Mouse (Mus musculus) CH12.LX (cell line): ENCODE results near the gene Pmepa1. TPM values are rescaled to one million over a fixed set of nuclear protein-coding genes. Genes with fewer than 3 reads are reported as not detected.

Experiments used
- DNase-seq: peaks from one replicate; pipeline ENCODE4 v3.0.0-alpha.2; 2013; ENCODE audit errors: extremely low read depth
- H3K27ac ChIP-seq: 2 replicates; pipeline ENCODE4 v1.5.1; 2012; ENCODE audit warnings: low read depth, mild to moderate bottlenecking, control low read depth, moderate library complexity; ENCODE audit not compliant: insufficient read depth
- H3K27me3 ChIP-seq: replicated peaks from 2 replicates; pipeline ENCODE3; 2012; ENCODE audit warnings: inconsistent platforms
- H3K36me3 ChIP-seq, 2 experiments: replicated peaks in 1 of 2; 2 replicates each; pipeline versions ENCODE3 to v1.6.1; 2012; ENCODE audit warnings: inconsistent platforms in 1 of 2, low read length in 1 of 2, mild to moderate bottlenecking in 1 of 2, mixed read lengths in 1 of 2, moderate library complexity in 1 of 2; ENCODE audit not compliant: control insufficient read depth in 1 of 2, insufficient read depth in 1 of 2
- H3K4me1 ChIP-seq, 2 experiments: 2 replicates each; pipeline ENCODE4 v1.6.1; 2012; ENCODE audit warnings: inconsistent platforms in 1 of 2, moderate library complexity in 1 of 2; ENCODE audit not compliant: insufficient read depth in 2 of 2, control insufficient read depth in 1 of 2
- H3K4me2 ChIP-seq: 2 replicates; pipeline ENCODE4 v1.6.1; 2012; ENCODE audit warnings: low read depth, mild to moderate bottlenecking, control low read depth; ENCODE audit not compliant: poor library complexity, insufficient read depth, severe bottlenecking
- H3K4me3 ChIP-seq, 3 experiments: fragments of 150-350 bp in 1 of 3; sonication (generic) in 1 of 3; replicated peaks in 1 of 3; 2 replicates each; pipeline versions ENCODE3 to v1.5.1; 2011 to 2012; ENCODE audit warnings: low read depth in 2 of 3, low read length in 2 of 3, mild to moderate bottlenecking in 2 of 3, moderate library complexity in 2 of 3, control low read depth in 1 of 3, improper control_type of control experiment in 1 of 3, inconsistent platforms in 1 of 3, mixed read lengths in 1 of 3; ENCODE audit not compliant: poor library complexity in 1 of 3
- H3K79me2 ChIP-seq: replicated peaks from 2 replicates; pipeline ENCODE4 v1.6.1; 2012; ENCODE audit warnings: mild to moderate bottlenecking, moderate library complexity; ENCODE audit not compliant: control insufficient read depth, poor library complexity, insufficient read depth, severe bottlenecking; ENCODE audit errors: extremely low read depth
- H3K9ac ChIP-seq: 2 replicates; pipeline ENCODE4 v1.6.1; 2012; ENCODE audit warnings: low read depth, mild to moderate bottlenecking, control low read depth, moderate library complexity; ENCODE audit not compliant: insufficient read depth
- H3K9me3 ChIP-seq: replicated peaks from 2 replicates; pipeline ENCODE3; 2012; ENCODE audit warnings: low read length, inconsistent platforms, mixed read lengths
- BHLHE40 ChIP-seq: IDR thresholded peaks from 2 replicates; pipeline ENCODE4 v1.6.1; 2011; ENCODE audit warnings: mild to moderate bottlenecking, low read depth, low read length, improper control_type of control experiment
- CTCF ChIP-seq, 2 experiments: IDR thresholded peaks in 1 of 2; conservative IDR thresholded peaks in 1 of 2; 2 replicates each; pipeline ENCODE4 v1.5.1; 2011 to 2012; ENCODE audit warnings: low read depth in 2 of 2, low read length in 2 of 2, improper control_type of control experiment in 1 of 2, inconsistent platforms in 1 of 2, mild to moderate bottlenecking in 1 of 2, moderate library complexity in 1 of 2
- E2F4 ChIP-seq: IDR thresholded peaks from 2 replicates; pipeline ENCODE4 v1.6.1; 2011; ENCODE audit warnings: low read depth, low read length, improper control_type of control experiment; ENCODE audit not compliant: insufficient replicate concordance
- EP300 ChIP-seq: IDR thresholded peaks from 2 replicates; pipeline ENCODE4 v1.6.1; 2011; ENCODE audit warnings: low read length, improper control_type of control experiment
- ETS1 ChIP-seq: conservative IDR thresholded peaks from 2 replicates; pipeline ENCODE4 v1.6.1; 2012; ENCODE audit warnings: low read depth, mild to moderate bottlenecking, inconsistent platforms, low read length, improper control_type of control experiment, moderate library complexity
- IRF4 ChIP-seq: IDR thresholded peaks from 2 replicates; pipeline ENCODE4 v1.6.1; 2014; ENCODE audit warnings: low read depth, mild to moderate bottlenecking, inconsistent platforms, low read length, improper control_type of control experiment
- JUND ChIP-seq: conservative IDR thresholded peaks from 2 replicates; pipeline ENCODE4 v1.6.1; 2011; ENCODE audit warnings: low read depth, low read length, improper control_type of control experiment
- KAT2A ChIP-seq: IDR thresholded peaks from 2 replicates; pipeline ENCODE4 v1.6.1; 2012; ENCODE audit warnings: low read length, improper control_type of control experiment, inconsistent platforms; ENCODE audit not compliant: insufficient replicate concordance
- MAX ChIP-seq: IDR thresholded peaks from 2 replicates; pipeline ENCODE4 v1.6.1; 2011; ENCODE audit warnings: low read length, improper control_type of control experiment
- MEF2A ChIP-seq: IDR thresholded peaks from 2 replicates; pipeline ENCODE4 v1.6.1; 2014; ENCODE audit warnings: low read depth, mild to moderate bottlenecking, inconsistent platforms, low read length, improper control_type of control experiment, borderline replicate concordance
- MXI1 ChIP-seq: IDR thresholded peaks from 2 replicates; pipeline ENCODE4 v1.6.1; 2011; ENCODE audit warnings: mild to moderate bottlenecking, low read depth, low read length, improper control_type of control experiment
- MYC ChIP-seq: IDR thresholded peaks from 2 replicates; pipeline ENCODE4 v1.6.1; 2011; ENCODE audit warnings: low read depth, mild to moderate bottlenecking, improper control_type of control experiment, low read length
- NELFE ChIP-seq: IDR thresholded peaks from 2 replicates; pipeline ENCODE4 v1.6.1; 2011; ENCODE audit warnings: low read depth, low read length, improper control_type of control experiment
- PAX5 ChIP-seq: IDR thresholded peaks from 2 replicates; pipeline ENCODE4 v1.6.1; 2012; ENCODE audit warnings: low read length, inconsistent platforms, mixed read lengths
- POLR2AphosphoS2 ChIP-seq: IDR thresholded peaks from 2 replicates; pipeline ENCODE4 v1.6.1; 2011; ENCODE audit warnings: low read depth, low read length, improper control_type of control experiment
- RAD21 ChIP-seq: IDR thresholded peaks from 2 replicates; pipeline ENCODE4 v1.6.1; 2011; ENCODE audit warnings: low read depth, mild to moderate bottlenecking, low read length, improper control_type of control experiment, moderate library complexity
- SIN3A ChIP-seq: IDR thresholded peaks from 2 replicates; pipeline ENCODE4 v1.6.1; 2012; ENCODE audit warnings: low read length, improper control_type of control experiment, inconsistent platforms
- SMC3 ChIP-seq: IDR thresholded peaks from 2 replicates; pipeline ENCODE4 v1.6.1; 2011; ENCODE audit warnings: low read depth, low read length, improper control_type of control experiment
- TCF12 ChIP-seq: IDR thresholded peaks from 2 replicates; pipeline ENCODE4 v1.6.1; 2014; ENCODE audit warnings: low read depth, mild to moderate bottlenecking, inconsistent platforms, low read length, improper control_type of control experiment
- USF1 ChIP-seq: IDR thresholded peaks from 2 replicates; pipeline ENCODE4 v1.6.1; 2014; ENCODE audit warnings: low read depth, mild to moderate bottlenecking, inconsistent platforms, low read length, improper control_type of control experiment
- USF2 ChIP-seq: conservative IDR thresholded peaks from 2 replicates; pipeline ENCODE4 v1.6.1; 2011; ENCODE audit warnings: low read depth, low read length, improper control_type of control experiment
- ZC3H11A ChIP-seq: IDR thresholded peaks from 2 replicates; pipeline ENCODE4 v1.6.1; 2012; ENCODE audit warnings: low read depth, mild to moderate bottlenecking, inconsistent platforms, low read length, improper control_type of control experiment
- ZKSCAN1 ChIP-seq: IDR thresholded peaks from 2 replicates; pipeline ENCODE4 v1.6.1; 2012; ENCODE audit warnings: low read depth, inconsistent platforms, low read length, improper control_type of control experiment, borderline replicate concordance
- ZMIZ1 ChIP-seq: IDR thresholded peaks from 2 replicates; pipeline ENCODE4 v1.6.1; 2012; ENCODE audit warnings: low read depth, mild to moderate bottlenecking, inconsistent platforms, low read length, improper control_type of control experiment
- ZNF384 ChIP-seq: IDR thresholded peaks from 2 replicates; pipeline ENCODE4 v1.6.1; 2012; ENCODE audit warnings: low read depth, low read length, improper control_type of control experiment, inconsistent platforms
- dilution Hi-C: fragments of 300-500 bp; cut with MboI; formaldehyde crosslinking; loops from 2 replicates; pipeline ENCODE4 v1.14.3; 2020; ENCODE audit warnings: low sequenced_read_pairs; ENCODE audit not compliant: extremely low pct_unique_long_range_greater_than_20kb, extremely low pct_ligation_motif_present
- in situ Hi-C: fragments of 300-500 bp; cut with MboI; formaldehyde crosslinking; loops from 3 replicates; pipeline ENCODE4 v1.14.3; 2019; ENCODE audit warnings: low sequenced_read_pairs, low pct_ligation_motif_present, low pct_unique_long_range_greater_than_20kb, mixed read lengths
- polyA plus RNA-seq: library from polyadenylated mRNA; unstranded; fragments of >175 nt; gene quantifications from 2 replicates; pipeline ENCODE4 v1.2.1, GENCODE M21; 2012; ENCODE audit warnings: low read depth; ENCODE audit not compliant: insufficient read length
- total RNA-seq, 2 experiments: library from RNA; depleted of rRNA; stranded (reverse); fragments of 300-350 nt in 1 of 2; fragments of >200 nt in 1 of 2; gene quantifications; 2 replicates each; pipeline ENCODE4 v1.2.3; 2012 to 2014

Gene Pmepa1
- total and polyA plus RNA-seq, 3 experiments, result 1.6 to 11.8 (median 9.9) TPM

DNA sequence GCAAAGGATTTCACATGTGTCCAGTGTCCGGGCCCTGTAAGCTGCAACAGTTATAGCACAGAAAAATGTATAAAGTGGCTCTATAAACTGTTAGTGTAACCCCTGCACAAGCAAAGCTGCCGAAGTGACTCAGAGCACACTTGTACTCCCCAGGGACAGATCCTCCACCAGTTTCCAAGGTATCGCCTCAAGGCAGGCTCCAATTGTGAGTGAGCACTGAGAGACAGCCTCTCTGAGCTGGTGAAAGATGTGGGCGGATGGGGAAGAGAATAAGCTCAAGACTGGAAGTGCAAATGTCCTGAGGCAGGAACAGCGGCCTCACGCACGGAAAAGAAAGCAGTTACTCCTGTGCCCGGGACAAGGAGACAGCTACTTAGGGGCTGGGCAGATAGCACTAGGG, 26.4 kb downstream of the Pmepa1 start:
- peaks cover 0 to 10% of the 10 kb centered on the region in 2 experiments for H3K36me3 ChIP-seq
- H3K9me3 ChIP-seq, result no peaks in the 10 kb centered on the region
- TF ChIP-seq RAD21 (no peak), ZKSCAN1 (no peak), ZMIZ1 (no peak), TCF12 (no peak), SIN3A (no peak), BHLHE40 (no peak), NELFE (no peak), ZNF384 (no peak), USF1 (no peak), SMC3 (no peak), ZC3H11A (no peak), CTCF (conservative IDR thresholded peaks at IDR 0.05 in 1 of 2, IDR thresholded peaks at IDR 0.05 in 1 of 2; ENCODE audit: low read depth in 2 of 2, low read length in 2 of 2) (no peak), JUND (no peak), EP300 (no peak), ETS1 (no peak), MXI1 (no peak), KAT2A (no peak), USF2 (no peak), MEF2A (no peak)
- no peaks in the 10 kb centered on the region for H3K27me3 ChIP-seq
- H3K4me1 ChIP-seq, result peaks cover 26 to 70% of the 10 kb centered on the region in 2 experiments
- dilution Hi-C loops, result no loop called here
- peaks cover 37% of the 10 kb centered on the region for H3K79me2 ChIP-seq
- no peak overlapping the region for H3K9ac ChIP-seq
- no peak overlapping the region for H3K4me3 ChIP-seq
- no peak overlapping the region for H3K27ac ChIP-seq
- DNase-seq, result no peak
- H3K4me2 ChIP-seq, result no peak overlapping the region
- in situ Hi-C loops, result no loop called here

DNA sequence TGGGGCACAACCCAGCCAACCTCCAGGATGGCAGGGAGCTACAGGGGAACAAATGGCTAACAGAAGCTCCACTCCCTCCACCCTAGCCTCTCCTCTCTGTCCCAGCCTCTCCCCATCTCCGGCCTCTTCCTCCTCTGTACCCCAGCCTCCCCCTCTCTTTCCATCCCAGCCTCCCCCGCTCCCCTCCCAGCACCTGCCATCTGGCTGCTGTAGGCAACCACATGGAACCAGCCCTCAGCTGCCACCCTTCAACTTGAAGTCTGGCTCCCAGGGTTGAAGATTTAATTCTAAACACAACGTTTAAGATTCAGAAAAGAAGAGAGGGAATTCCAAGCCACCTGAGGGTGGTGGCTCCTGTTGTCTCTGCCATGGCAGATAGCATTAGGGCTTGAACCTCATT, 26.9 kb downstream of the Pmepa1 start:
- H3K79me2 ChIP-seq, result peaks cover 36% of the 10 kb centered on the region
- H3K9me3 ChIP-seq, result no peaks in the 10 kb centered on the region
- no peak overlapping the region for H3K4me2 ChIP-seq
- in situ Hi-C loops, result no loop called here
- H3K27me3 ChIP-seq, result no peaks in the 10 kb centered on the region
- DNase-seq, result no peak
- TF ChIP-seq MXI1 (no peak), PAX5 (no peak), MYC (no peak), MAX (no peak), SIN3A (no peak), ZKSCAN1 (no peak), CTCF (conservative IDR thresholded peaks at IDR 0.05 in 1 of 2, IDR thresholded peaks at IDR 0.05 in 1 of 2; ENCODE audit: low read depth in 2 of 2, low read length in 2 of 2) (no peak), NELFE (no peak), POLR2AphosphoS2 (no peak), IRF4 (no peak), E2F4 (no peak), ZC3H11A (no peak)
- H3K27ac ChIP-seq, result no peak overlapping the region
- no peak overlapping the region for H3K9ac ChIP-seq
- dilution Hi-C loops, result no loop called here
- H3K36me3 ChIP-seq, result peaks cover 0 to 9% of the 10 kb centered on the region in 2 experiments
- H3K4me1 ChIP-seq, result peaks cover 26 to 70% of the 10 kb centered on the region in 2 experiments
- H3K4me3 ChIP-seq, result no peak overlapping the region
